Mouse (Mus musculus) kidney, adult 2 months (tissue): Measurements from ENCODE around the gene Trim11. TPM values are rescaled to one million over a fixed set of nuclear protein-coding genes. Genes with fewer than 3 reads are reported as not detected.
A peak's percentile ranks its signal among the peaks of the same experiment; 100 is the strongest.

Experiments
- DNase-seq: peaks from one replicate; pipeline ENCODE4 v3.0.0; 2021
- H3K27ac ChIP-seq: fragments of 200-500 bp; 2 replicates; pipeline ENCODE4 v1.5.1; 2012; ENCODE audit warnings: low read depth, low read length, control low read depth, inconsistent platforms; ENCODE audit not compliant: insufficient read depth
- H3K27me3 ChIP-seq: fragments of 200-500 bp; replicated peaks from 2 replicates; pipeline ENCODE4 v1.6.1; 2012; ENCODE audit warnings: mild to moderate bottlenecking, moderate library complexity, low read length, inconsistent platforms; ENCODE audit not compliant: control insufficient read depth, insufficient read depth
- H3K36me3 ChIP-seq: fragments of 200-500 bp; 2 replicates; pipeline ENCODE4 v1.6.1; 2012; ENCODE audit warnings: mild to moderate bottlenecking, moderate library complexity, low read length, inconsistent platforms; ENCODE audit not compliant: control insufficient read depth, insufficient read depth
- H3K4me1 ChIP-seq: fragments of 200-500 bp; 2 replicates; pipeline ENCODE4 v1.6.1; 2011; ENCODE audit warnings: low read length; ENCODE audit not compliant: control insufficient read depth, insufficient read depth
- H3K4me3 ChIP-seq: fragments of 200-500 bp; 2 replicates; pipeline ENCODE4 v1.5.1; 2011; ENCODE audit warnings: mild to moderate bottlenecking, low read depth, low read length, control low read depth; ENCODE audit not compliant: insufficient read depth
- CTCF ChIP-seq: fragments of 200-500 bp; conservative IDR thresholded peaks from 2 replicates; pipeline ENCODE4 v1.5.1; 2011; ENCODE audit warnings: low read depth, mild to moderate bottlenecking, control low read depth, low read length, moderate library complexity, mixed read lengths; ENCODE audit not compliant: insufficient read depth, insufficient read length
- POLR2A ChIP-seq: fragments of 200-500 bp; IDR thresholded peaks from one replicate; pipeline ENCODE4 v1.6.1; 2011; ENCODE audit warnings: low read depth, low read length, control low read depth
- WGBS: fragments of 180-500 bp; shearing (Covaris S2); methylation state at CpG from one replicate; pipeline ENCODE4 v1.1.7; 2018; 5-methylcytosine and 5-hydroxymethylcytosine counted together
- polyA plus RNA-seq: library from polyadenylated mRNA; depleted of rRNA; stranded (reverse); fragments of >200 nt; gene quantifications from 2 replicates; pipeline ENCODE4 v1.2.3, GENCODE M21; 2012

Gene Trim11
- polyA plus RNA-seq, 1 experiment = 19.4 TPM

- Histone ChIP-seq H3K4me1 (peaks cover 15% of the 10 kb centered on the region; the same call in 1 of the 2 replicates), H3K27me3 (no peaks in the 10 kb centered on the region), H3K27ac (peak overlapping the region; percentile 84), H3K4me3 (peak overlapping the region; percentile 16), H3K36me3 (no peaks in the 10 kb centered on the region; the same call in 1 of the 2 replicates)
- TF ChIP-seq CTCF (no peak), POLR2A (no peak)
- DNase-seq = peak; percentile 51
- WGBS = 40% methylated on average over 7 of the region's 7 CpGs
Observed at GRCm38 (mm10) chr11:58979661-58980060, 1.8 kb downstream of the Trim11 start.

- H3K4me1 ChIP-seq = peaks cover 15% of the 10 kb centered on the region; the same call in 1 of the 2 replicates
- TF ChIP-seq POLR2A (no peak), CTCF (no peak)
- H3K27me3 ChIP-seq = no peaks in the 10 kb centered on the region
- no peak overlapping the region for H3K27ac ChIP-seq
- H3K4me3 ChIP-seq = no peak overlapping the region
- H3K36me3 ChIP-seq = no peaks in the 10 kb centered on the region; the same call in 1 of the 2 replicates
- WGBS = 27% methylated on average over 5 of the region's 5 CpGs
- peak; percentile 87 for DNase-seq
Observed at GRCm38 (mm10) chr11:58980381-58980990, 2.6 kb downstream of the Trim11 start.

- no peak overlapping the region for H3K27ac ChIP-seq
- peak; percentile 57 for DNase-seq
- WGBS = 37% methylated on average over 14 of the region's 14 CpGs
- peak; percentile 53; the same call in 1 of the 2 replicates for TF ChIP-seq CTCF
- TF ChIP-seq POLR2A = no peak
- H3K4me3 ChIP-seq = no peak overlapping the region
- no peaks in the 10 kb centered on the region for H3K27me3 ChIP-seq
- H3K36me3 ChIP-seq = no peaks in the 10 kb centered on the region; the same call in 1 of the 2 replicates
- peaks cover 15% of the 10 kb centered on the region; the same call in 1 of the 2 replicates for H3K4me1 ChIP-seq
Observed at GRCm38 (mm10) chr11:58981541-58982447, 3.9 kb downstream of the Trim11 start.

GRCm38 (mm10) chr11:58982471-58983097 is 4.7 kb downstream of the Trim11 start:
- whole genome bisulfite sequencing = 84% methylated on average over 18 of the region's 18 CpGs
- no peak for DNase-seq
- Histone ChIP-seq H3K27me3 (no peaks in the 10 kb centered on the region), H3K36me3 (no peaks in the 10 kb centered on the region; the same call in 1 of the 2 replicates), H3K27ac (no peak overlapping the region), H3K4me3 (no peak overlapping the region), H3K4me1 (peaks cover 15% of the 10 kb centered on the region; the same call in 1 of the 2 replicates)
- TF ChIP-seq POLR2A (no peak), CTCF (no peak)

GRCm38 (mm10) chr11:58983691-58984341 is 5.9 kb downstream of the Trim11 start:
- Histone ChIP-seq H3K27ac (no peak overlapping the region), H3K4me1 (peaks cover 15% of the 10 kb centered on the region; the same call in 1 of the 2 replicates), H3K4me3 (no peak overlapping the region), H3K27me3 (no peaks in the 10 kb centered on the region), H3K36me3 (peaks cover 2% of the 10 kb centered on the region)
- WGBS = 83% methylated on average over 6 of the region's 6 CpGs
- no peak for DNase-seq
- TF ChIP-seq POLR2A (no peak), CTCF (no peak)

GRCm38 (mm10) chr11:58984657-58985056 is 6.8 kb downstream of the Trim11 start:
- no peak for TF ChIP-seq POLR2A
- no peak for TF ChIP-seq CTCF
- H3K4me1 ChIP-seq = peaks cover 13% of the 10 kb centered on the region; the same call in 1 of the 2 replicates
- no peak overlapping the region for H3K4me3 ChIP-seq
- H3K27me3 ChIP-seq = no peaks in the 10 kb centered on the region
- 97% methylated on average over 7 of the region's 7 CpGs for WGBS
- no peak for DNase-seq
- H3K27ac ChIP-seq = no peak overlapping the region
- H3K36me3 ChIP-seq = peaks cover 4% of the 10 kb centered on the region
